Mouse (Mus musculus) G1E (cell line): ENCODE measurements around the gene Ttc5. TPM values are rescaled to one million over a fixed set of nuclear protein-coding genes. Genes with fewer than 3 reads are reported as not detected.

Source experiments
- ATAC-seq: 2 replicates; pipeline ENCODE4 v1.8.0; 2016; ENCODE audit warnings: mild to moderate bottlenecking; ENCODE audit not compliant: insufficient number of reproducible peaks, poor library complexity, low FRiP score, severe bottlenecking; ENCODE audit errors: extremely low read depth
- DNase-seq: peaks from one replicate; pipeline ENCODE4 v3.0.0; 2012; ENCODE audit warnings: low spot score
- H3K27me3 ChIP-seq: 2 replicates; pipeline ENCODE4 v1.6.1; 2012; ENCODE audit warnings: mild to moderate bottlenecking, low read length, inconsistent platforms; ENCODE audit not compliant: insufficient read depth
- H3K36me3 ChIP-seq: replicated peaks from 2 replicates; pipeline ENCODE3; 2012; ENCODE audit warnings: mild to moderate bottlenecking, inconsistent platforms
- H3K4me1 ChIP-seq: 2 replicates; pipeline ENCODE4 v1.6.1; 2012; ENCODE audit warnings: low read depth, low read length, inconsistent platforms, mixed read lengths; ENCODE audit not compliant: insufficient read depth
- H3K4me3 ChIP-seq: 2 replicates; pipeline ENCODE4 v1.5.1; 2012; ENCODE audit warnings: low read depth, mild to moderate bottlenecking, inconsistent platforms, low read length, moderate library complexity, mixed read lengths
- H3K9me3 ChIP-seq: replicated peaks from 2 replicates; pipeline ENCODE4 v1.6.1; 2012; ENCODE audit warnings: inconsistent platforms
- CTCF ChIP-seq: IDR thresholded peaks from 2 replicates; pipeline ENCODE4 v1.5.1; 2012; ENCODE audit warnings: low read depth, low read length, inconsistent platforms, mixed read lengths
- GATA1 ChIP-seq: IDR thresholded peaks from 2 replicates; pipeline ENCODE4 v1.6.1; 2012; ENCODE audit warnings: borderline replicate concordance, low read length, inconsistent platforms, mixed read lengths
- GATA2 ChIP-seq: IDR thresholded peaks from 2 replicates; pipeline ENCODE4 v1.6.1; 2012; ENCODE audit warnings: low read depth, low read length, inconsistent platforms, borderline replicate concordance
- POLR2AphosphoS5 ChIP-seq: IDR thresholded peaks from 2 replicates; pipeline ENCODE4 v1.6.1; 2012; ENCODE audit warnings: low read depth, low read length, inconsistent platforms; ENCODE audit not compliant: insufficient replicate concordance
- TAL1 ChIP-seq: conservative IDR thresholded peaks from 2 replicates; pipeline ENCODE4 v1.6.1; 2012; ENCODE audit warnings: low read depth, low read length, inconsistent platforms, mixed read lengths
- polyA plus RNA-seq: library from polyadenylated mRNA; stranded (reverse); fragments of >175 nt; gene quantifications from 2 replicates; pipeline ENCODE4 v1.2.3, GENCODE M21; 2012
- total RNA-seq, 2 experiments: library from RNA; stranded (forward) in 1 of 2; stranded (reverse) in 1 of 2; fragments of 200-1000 nt in 1 of 2; fragments of >200 nt in 1 of 2; fragmentation: Nextera tagmentation in 1 of 2; gene quantifications; 2 replicates each; pipeline ENCODE4 v1.2.3; 2014 to 2017

Gene Ttc5
- total and polyA plus RNA-seq, 3 experiments = 40.2 to 45.8 (median 43.4) TPM

DNA sequence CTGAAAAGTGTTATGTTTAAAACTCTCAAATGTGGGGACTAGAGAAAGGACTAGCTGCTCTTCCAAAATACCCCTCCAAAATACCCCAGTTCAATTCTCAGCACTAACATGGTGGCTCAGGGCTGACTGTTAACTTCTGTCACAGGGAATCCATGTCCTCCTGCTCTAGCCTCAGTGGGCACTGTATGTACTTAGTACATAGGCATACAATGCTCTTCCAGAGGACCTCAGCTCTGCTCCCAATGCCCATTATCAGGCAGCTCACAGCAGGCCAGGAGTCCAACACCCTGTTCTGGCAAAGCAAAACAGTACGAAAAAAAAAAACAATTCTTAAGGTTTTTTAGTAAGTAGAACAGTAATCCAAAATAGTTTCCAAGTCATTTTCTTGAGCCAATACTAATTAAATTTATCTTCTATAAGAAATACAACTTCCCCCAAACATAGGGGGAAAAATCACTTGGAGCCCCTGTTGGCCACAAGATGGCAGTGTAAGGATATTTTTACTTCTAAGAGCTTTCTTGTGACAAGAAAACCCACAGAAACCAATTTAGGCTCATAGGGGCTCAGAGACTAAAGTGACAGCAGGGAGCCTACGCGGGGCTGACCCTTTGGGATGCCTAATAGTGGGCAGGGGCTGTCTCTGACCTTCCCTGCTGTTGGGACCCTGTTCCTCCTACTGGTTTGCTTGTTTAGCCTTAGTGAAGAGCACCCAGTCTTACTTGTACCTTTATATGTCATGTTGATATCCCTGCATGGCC, 14.4 kb upstream of the Ttc5 start:
- Histone ChIP-seq H3K27me3 (no peaks in the 10 kb centered on the region), H3K9me3 (no peaks in the 10 kb centered on the region), H3K36me3 (peaks cover 70% of the 10 kb centered on the region), H3K4me3 (no peak overlapping the region; the same call in 1 of the 2 replicates), H3K4me1 (peaks cover 42% of the 10 kb centered on the region)
- DNase-seq (peak; percentile 35), ATAC-seq (no peak)
- TF ChIP-seq GATA1 = no peak
- TF ChIP-seq TAL1 = no peak
- no peak for TF ChIP-seq GATA2
- TF ChIP-seq CTCF = no peak
- no peak for TF ChIP-seq POLR2AphosphoS5

DNA sequence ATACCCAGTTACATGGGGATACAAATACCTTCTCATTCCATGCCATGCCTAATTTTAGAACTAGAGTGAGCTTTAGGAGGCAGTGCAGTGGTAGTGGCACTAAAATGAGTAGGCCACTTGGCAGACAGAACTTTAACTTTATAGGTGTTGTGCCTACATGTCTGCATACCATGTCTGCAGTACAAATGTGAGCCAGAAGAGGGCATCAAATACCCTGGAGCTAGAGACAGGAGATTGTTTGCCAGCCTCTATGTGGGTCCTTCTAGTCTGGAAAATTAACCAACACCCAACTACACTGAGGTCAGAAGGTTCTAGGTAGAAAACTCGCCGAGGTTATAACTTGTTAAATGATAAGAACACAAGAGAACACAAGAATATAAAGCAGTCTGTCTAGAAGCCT, 13.2 kb upstream of the Ttc5 start:
- H3K36me3 ChIP-seq = peaks cover 75% of the 10 kb centered on the region
- no peak for ATAC-seq
- no peaks in the 10 kb centered on the region for H3K27me3 ChIP-seq
- no peak for DNase-seq
- H3K4me3 ChIP-seq = no peak overlapping the region
- TF ChIP-seq POLR2AphosphoS5 (no peak), CTCF (peak; percentile 31; the same call in 1 of the 2 replicates)
- H3K9me3 ChIP-seq = no peaks in the 10 kb centered on the region
- peaks cover 38% of the 10 kb centered on the region for H3K4me1 ChIP-seq

- Histone ChIP-seq H3K27me3 (no peaks in the 10 kb centered on the region), H3K4me1 (peaks cover 23% of the 10 kb centered on the region), H3K4me3 (no peak overlapping the region), H3K36me3 (peaks cover 80% of the 10 kb centered on the region), H3K9me3 (no peaks in the 10 kb centered on the region)
- no peak for TF ChIP-seq POLR2AphosphoS5
- no peak for TF ChIP-seq CTCF
- no peak for TF ChIP-seq GATA1
- TF ChIP-seq TAL1 = no peak
- no peak for TF ChIP-seq GATA2
- no peak for ATAC-seq
- DNase-seq = no peak
These were observed 11.1 kb upstream of the Ttc5 start for GRCm38 (mm10) chr14:50796464-50796863.

DNA sequence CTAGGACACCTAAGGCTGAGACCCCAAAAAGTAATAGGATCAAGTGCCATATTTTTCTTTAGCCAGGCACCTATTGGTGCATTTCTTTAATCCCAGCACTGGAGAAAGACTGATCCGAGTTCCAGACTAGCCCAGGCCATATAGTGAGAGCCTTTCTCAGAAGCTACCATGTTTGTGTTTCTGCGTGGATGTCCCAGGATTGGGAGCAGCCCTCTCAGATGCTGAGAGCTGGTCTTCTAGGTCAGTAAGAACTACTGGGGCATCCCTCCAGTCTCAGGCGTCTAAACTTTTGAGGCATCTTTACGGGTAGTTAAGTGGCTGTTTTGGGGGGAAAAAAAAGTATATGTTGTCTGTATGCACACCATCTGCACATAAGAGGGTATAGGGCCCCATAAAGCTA, 10.6 kb upstream of the Ttc5 start:
- H3K9me3 ChIP-seq = no peaks in the 10 kb centered on the region
- H3K27me3 ChIP-seq = no peaks in the 10 kb centered on the region
- DNase-seq (no peak), ATAC-seq (no peak)
- H3K4me1 ChIP-seq = peaks cover 18% of the 10 kb centered on the region
- no peak overlapping the region for H3K4me3 ChIP-seq
- peaks cover 79% of the 10 kb centered on the region for H3K36me3 ChIP-seq
- no peak for TF ChIP-seq GATA1
- TF ChIP-seq CTCF = no peak
- no peak for TF ChIP-seq POLR2AphosphoS5
- TF ChIP-seq GATA2 = no peak
- TF ChIP-seq TAL1 = no peak

DNA sequence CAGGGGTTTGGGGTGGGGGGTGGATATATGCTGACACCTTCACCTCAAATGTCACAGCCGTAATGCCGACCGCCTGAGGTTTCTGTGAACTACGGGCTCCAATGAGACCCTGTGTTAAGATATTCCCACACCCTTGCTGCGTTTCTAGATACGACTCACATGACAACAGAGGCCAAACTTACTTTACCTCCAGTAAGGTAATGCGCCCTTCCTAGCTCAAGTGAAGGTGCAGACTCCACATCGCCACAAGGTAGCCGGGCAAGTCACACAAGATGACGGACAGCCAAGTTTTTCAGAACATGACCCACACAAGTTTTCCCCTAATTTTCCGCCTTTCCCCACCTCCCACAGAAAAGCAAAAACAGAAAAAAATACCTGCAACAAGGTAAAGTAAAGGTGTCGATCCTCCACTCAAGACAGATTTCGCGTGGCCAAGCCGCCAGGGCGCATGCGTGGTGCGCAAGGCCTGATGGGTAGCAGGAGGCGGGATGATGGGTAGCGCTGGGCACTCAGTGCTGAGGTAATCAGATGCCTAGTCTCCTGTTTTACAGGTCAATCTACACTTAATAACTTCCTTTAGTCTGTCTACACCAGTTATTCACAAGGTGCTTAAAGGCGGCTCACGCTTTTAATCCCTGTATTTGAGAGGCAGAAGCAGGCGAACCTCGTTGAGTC, 10.1 kb upstream of the Ttc5 start:
- H3K36me3 ChIP-seq = peaks cover 79% of the 10 kb centered on the region
- no peaks in the 10 kb centered on the region for H3K9me3 ChIP-seq
- DNase-seq (no peak), ATAC-seq (no peak)
- no peak for TF ChIP-seq CTCF
- no peak; the same call in 1 of the 2 replicates for TF ChIP-seq POLR2AphosphoS5
- TF ChIP-seq TAL1 = no peak
- TF ChIP-seq GATA2 = no peak
- no peak for TF ChIP-seq GATA1
- H3K4me3 ChIP-seq = no peak overlapping the region
- peaks cover 15% of the 10 kb centered on the region for H3K4me1 ChIP-seq
- H3K27me3 ChIP-seq = no peaks in the 10 kb centered on the region

DNA sequence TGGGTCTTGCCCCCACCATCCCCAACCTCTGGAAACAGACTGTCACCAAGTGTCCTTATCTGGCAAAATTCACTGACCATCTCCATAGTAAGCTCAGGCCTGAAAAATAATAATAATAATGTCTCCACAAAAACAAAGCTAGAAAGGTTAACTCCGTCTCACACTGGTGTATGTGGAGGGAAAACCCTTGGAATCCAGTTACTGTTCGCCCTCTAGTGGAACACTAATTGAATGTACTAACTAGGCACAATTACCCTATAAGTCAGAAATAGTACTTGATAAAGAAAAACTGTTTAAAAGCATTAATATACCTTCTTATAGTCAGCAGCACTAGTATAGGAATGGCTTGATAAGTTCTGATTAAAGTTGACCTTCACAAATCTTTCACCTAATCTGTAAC, 2.8 kb upstream of the Ttc5 start:
- no peaks in the 10 kb centered on the region for H3K27me3 ChIP-seq
- no peak for DNase-seq
- no peak for ATAC-seq
- H3K4me3 ChIP-seq = no peak overlapping the region
- peaks cover 49% of the 10 kb centered on the region for H3K36me3 ChIP-seq
- peaks cover 11% of the 10 kb centered on the region for H3K4me1 ChIP-seq
- H3K9me3 ChIP-seq = no peaks in the 10 kb centered on the region
- TF ChIP-seq GATA1 = no peak
